Mouse (Mus musculus) megakaryocyte, embryonic 14.5 days (primary cell): Measurements from ENCODE around the gene Rwdd2a.

Experiments used
- FLI1 ChIP-seq: IDR thresholded peaks from 2 replicates; pipeline ENCODE4 v1.6.1; 2012; ENCODE audit warnings: low read length, inconsistent platforms, mixed read lengths
- GATA1 ChIP-seq: IDR thresholded peaks from 3 replicates; pipeline ENCODE4 v1.6.1; 2012; ENCODE audit warnings: mixed read lengths, low read length, inconsistent platforms, borderline replicate concordance

GRCm38 (mm10) chr9:86624039-86624438 is 52.2 kb downstream of the Rwdd2a start:
- TF ChIP-seq GATA1, result no peak
- TF ChIP-seq FLI1, result no peak
